Mouse (Mus musculus): ENCODE results near the gene Ptgs2.

- TF ChIP-seq CTCF (IDR thresholded peaks at IDR 0.05; ENCODE audit: borderline replicate concordance, insufficient read depth, low read length) (no peak), POLR2A (IDR thresholded peaks at IDR 0.05; ENCODE audit: low read depth, low read length) (no peak)
Observed at GRCm38 (mm10) chr1:150089040-150089692, 10.7 kb upstream of the Ptgs2 start.
